Mouse (Mus musculus): ENCODE data around the gene Mindy4.

DNA sequence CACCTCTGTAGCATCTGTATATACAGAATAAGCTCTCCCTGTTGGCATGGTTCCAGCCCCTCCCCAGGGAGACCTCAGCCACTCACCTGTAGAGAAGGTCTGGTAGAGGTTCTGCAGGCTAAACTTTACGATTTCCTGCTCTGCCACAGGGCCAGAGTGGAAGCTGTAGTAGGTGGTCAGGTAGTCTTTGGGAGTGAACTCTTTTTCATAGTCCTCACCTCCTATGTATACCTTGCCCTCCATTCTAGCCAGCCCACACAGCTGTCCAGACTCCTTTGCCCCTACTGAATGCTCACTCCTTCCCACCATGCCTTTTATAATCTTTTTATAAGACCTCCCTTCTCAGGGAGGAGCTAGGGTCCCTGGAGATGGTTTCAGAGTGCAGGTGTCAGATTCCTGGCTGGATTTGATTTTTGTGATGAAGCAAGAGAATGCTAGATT lies 28.4 kb upstream of the Mindy4 start, which contains the start of gene Inmt:
- TF ChIP-seq CTCF (conservative IDR thresholded peaks at IDR 0.05; ENCODE audit: low read length) (no peak), POU5F1 (IDR thresholded peaks at IDR 0.05; ENCODE audit: borderline replicate concordance, low read length) (no peak)
